Mouse (Mus musculus): ENCODE data around the gene Bap1. TPM values are rescaled to one million over a fixed set of nuclear protein-coding genes. Genes with fewer than 3 reads are reported as not detected.

Gene Bap1
- polyA plus RNA-seq, 1 experiment from 2014 or later, result 57.8 TPM

GRCm38 (mm10) chr14:31214684-31215083, 36.6 kb upstream of the Bap1 start:
- H3K4me1 ChIP-seq (replicated peaks; ENCODE audit: insufficient read depth, low read length), result no peaks in the 10 kb centered on the region
- H3K4me3 ChIP-seq (replicated peaks; ENCODE audit: low read depth, low read length), result no peak overlapping the region
- no peak for TF ChIP-seq CTCF (IDR thresholded peaks at IDR 0.05; ENCODE audit: low read depth)
- DNase-seq (ENCODE audit: low spot score) (no peak), ATAC-seq (replicated peaks; ENCODE audit: low FRiP score, low read depth) (no peak)
- H3K36me3 ChIP-seq (ENCODE audit: insufficient read depth, low read length), result no peaks in the 10 kb centered on the region
- 83% methylated on average over 3 of the region's 3 CpGs for WGBS
- H3K4me2 ChIP-seq (ENCODE audit: low read length), result no peak overlapping the region
- H3K9ac ChIP-seq (ENCODE audit: low read depth, low read length), result no peak overlapping the region
- H3K27me3 ChIP-seq (ENCODE audit: insufficient read depth, low read length), result no peaks in the 10 kb centered on the region
- no peak overlapping the region for H3K27ac ChIP-seq
- no peaks in the 10 kb centered on the region for H3K9me3 ChIP-seq (replicated peaks; ENCODE audit: low read length)

GRCm38 (mm10) chr14:31215157-31216002, 35.9 kb upstream of the Bap1 start:
- no peak overlapping the region for H3K27ac ChIP-seq
- no peak overlapping the region for H3K9ac ChIP-seq (ENCODE audit: low read depth, low read length)
- peak; percentile 84 for DNase-seq (ENCODE audit: low spot score)
- no peaks in the 10 kb centered on the region for H3K36me3 ChIP-seq (ENCODE audit: insufficient read depth, low read length)
- no peaks in the 10 kb centered on the region for H3K9me3 ChIP-seq (replicated peaks; ENCODE audit: low read length)
- no peaks in the 10 kb centered on the region for H3K27me3 ChIP-seq (ENCODE audit: insufficient read depth, low read length)
- no peaks in the 10 kb centered on the region for H3K4me1 ChIP-seq (replicated peaks; ENCODE audit: insufficient read depth, low read length)
- 0 out of 2 replicates have a peak, but pooled peaks have one; percentile 44 for ATAC-seq (replicated peaks; ENCODE audit: low FRiP score, low read depth)
- peak; percentile 93 for TF ChIP-seq CTCF (IDR thresholded peaks at IDR 0.05; ENCODE audit: low read depth)
- 32% methylated on average over 15 of the region's 15 CpGs for WGBS
- no peak overlapping the region for H3K4me2 ChIP-seq (ENCODE audit: low read length)
- no peak overlapping the region for H3K4me3 ChIP-seq (replicated peaks; ENCODE audit: low read depth, low read length)

GRCm38 (mm10) chr14:31216846-31217245, 34.4 kb upstream of the Bap1 start, which contains the start of gene Nisch:
TSS of gene Nisch (minus strand) at chr14:31216946.
- Histone ChIP-seq H3K4me3 (replicated peaks; ENCODE audit: low read depth, low read length) (0 out of 2 replicates have a peak within 1 kb of the TSS, but pooled peaks have one; percentile 1), H3K27me3 (ENCODE audit: insufficient read depth, low read length) (no peaks in the 10 kb centered on the region), H3K9me3 (replicated peaks; ENCODE audit: low read length) (no peaks in the 10 kb centered on the region), H3K36me3 (ENCODE audit: insufficient read depth, low read length) (no peaks in the 10 kb centered on the region), H3K4me2 (ENCODE audit: low read length) (peak within 1 kb of the TSS; percentile 46), H3K9ac (ENCODE audit: low read depth, low read length) (no peak within 1 kb of the TSS), H3K27ac (0 out of 2 replicates have a peak within 1 kb of the TSS, but pooled peaks have one; percentile 19), H3K4me1 (replicated peaks; ENCODE audit: insufficient read depth, low read length) (no peaks in the 10 kb centered on the region)
- no peak for TF ChIP-seq CTCF (IDR thresholded peaks at IDR 0.05; ENCODE audit: low read depth)
- no peak for DNase-seq (ENCODE audit: low spot score)
- no peak for ATAC-seq (replicated peaks; ENCODE audit: low FRiP score, low read depth)
- 67% methylated on average over 2 of the region's 2 CpGs for WGBS

GRCm38 (mm10) chr14:31217666-31218065, 33.6 kb upstream of the Bap1 start, which contains the start of gene Sema3g:
TSS of gene Sema3g (plus strand) at chr14:31217860.
- ATAC-seq (replicated peaks; ENCODE audit: low FRiP score, low read depth), result peak; percentile 83
- H3K36me3 ChIP-seq (ENCODE audit: insufficient read depth, low read length), result no peaks in the 10 kb centered on the region
- H3K27ac ChIP-seq, result no peak within 1 kb of the TSS
- 0 out of 2 replicates have a peak within 1 kb of the TSS, but pooled peaks have one; percentile 1 for H3K4me3 ChIP-seq (replicated peaks; ENCODE audit: low read depth, low read length)
- H3K4me2 ChIP-seq (ENCODE audit: low read length), result peak within 1 kb of the TSS; percentile 46
- 7% methylated on average over 11 of the region's 11 CpGs for WGBS
- no peaks in the 10 kb centered on the region for H3K4me1 ChIP-seq (replicated peaks; ENCODE audit: insufficient read depth, low read length)
- no peaks in the 10 kb centered on the region for H3K27me3 ChIP-seq (ENCODE audit: insufficient read depth, low read length)
- H3K9ac ChIP-seq (ENCODE audit: low read depth, low read length), result 0 out of 2 replicates have a peak within 1 kb of the TSS, but pooled peaks have one; percentile 1
- peak; percentile 91 for DNase-seq (ENCODE audit: low spot score)
- TF ChIP-seq CTCF (IDR thresholded peaks at IDR 0.05; ENCODE audit: low read depth), result peak; percentile 88
- no peaks in the 10 kb centered on the region for H3K9me3 ChIP-seq (replicated peaks; ENCODE audit: low read length)

GRCm38 (mm10) chr14:31226978-31227377, 24.3 kb upstream of the Bap1 start:
- no peaks in the 10 kb centered on the region for H3K27me3 ChIP-seq (ENCODE audit: insufficient read depth, low read length)
- no peak overlapping the region for H3K9ac ChIP-seq (ENCODE audit: low read depth, low read length)
- 15% methylated on average over 4 of the region's 4 CpGs for WGBS
- TF ChIP-seq CTCF (IDR thresholded peaks at IDR 0.05; ENCODE audit: low read depth), result no peak
- no peak overlapping the region for H3K4me3 ChIP-seq (replicated peaks; ENCODE audit: low read depth, low read length)
- H3K9me3 ChIP-seq (replicated peaks; ENCODE audit: low read length), result no peaks in the 10 kb centered on the region
- peaks cover 16% of the 10 kb centered on the region for H3K4me1 ChIP-seq (replicated peaks; ENCODE audit: insufficient read depth, low read length)
- H3K4me2 ChIP-seq (ENCODE audit: low read length), result no peak overlapping the region
- DNase-seq (ENCODE audit: low spot score) (peak; percentile 89), ATAC-seq (replicated peaks; ENCODE audit: low FRiP score, low read depth) (peak; percentile 89)
- no peaks in the 10 kb centered on the region for H3K36me3 ChIP-seq (ENCODE audit: insufficient read depth, low read length)
- H3K27ac ChIP-seq, result peak overlapping the region; percentile 82

GRCm38 (mm10) chr14:31228234-31228633, 23.0 kb upstream of the Bap1 start:
- H3K9ac ChIP-seq (ENCODE audit: low read depth, low read length), result no peak overlapping the region
- WGBS, result 55% methylated on average over 6 of the region's 6 CpGs
- no peaks in the 10 kb centered on the region for H3K9me3 ChIP-seq (replicated peaks; ENCODE audit: low read length)
- no peaks in the 10 kb centered on the region for H3K27me3 ChIP-seq (ENCODE audit: insufficient read depth, low read length)
- ATAC-seq (replicated peaks; ENCODE audit: low FRiP score, low read depth), result no peak
- H3K36me3 ChIP-seq (ENCODE audit: insufficient read depth, low read length), result no peaks in the 10 kb centered on the region
- peak overlapping the region; percentile 82; the same call in 1 of the 2 replicates for H3K27ac ChIP-seq
- peaks cover 16% of the 10 kb centered on the region for H3K4me1 ChIP-seq (replicated peaks; ENCODE audit: insufficient read depth, low read length)
- no peak for DNase-seq (ENCODE audit: low spot score)
- no peak overlapping the region for H3K4me2 ChIP-seq (ENCODE audit: low read length)
- no peak overlapping the region for H3K4me3 ChIP-seq (replicated peaks; ENCODE audit: low read depth, low read length)
- no peak for TF ChIP-seq CTCF (IDR thresholded peaks at IDR 0.05; ENCODE audit: low read depth)

Measured in kidney, postnatal 0 days (tissue).